Mouse (Mus musculus): ENCODE measurements around the gene Tsen2.

Tsen2 gene

DNA sequence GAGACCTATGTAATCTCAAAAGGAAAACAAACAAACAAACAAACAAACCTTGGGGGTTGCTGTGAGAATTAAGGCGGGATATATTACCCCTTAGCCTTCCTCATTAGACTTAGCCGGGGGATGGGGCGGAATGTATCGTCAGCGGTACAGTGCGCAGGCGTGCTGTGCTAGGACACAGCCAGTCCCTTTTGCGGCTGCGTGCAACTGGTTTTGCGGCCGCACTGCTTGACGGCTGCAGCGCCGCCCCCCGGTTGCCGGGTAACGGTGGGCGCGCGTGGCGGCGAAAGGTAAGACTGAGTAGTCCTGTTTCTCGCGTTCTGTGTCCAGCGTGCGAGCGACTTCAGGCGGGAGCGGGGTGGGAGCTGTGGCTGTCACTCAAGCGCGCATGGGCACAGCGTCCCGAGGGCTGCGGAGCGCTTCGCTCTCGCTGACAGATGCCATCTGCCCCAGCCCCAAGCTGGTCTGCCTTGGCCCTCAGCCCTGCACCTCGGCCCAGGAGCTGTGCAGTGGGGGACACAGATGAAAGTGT, at the start of gene Tsen2:
TSS of gene Tsen2 (plus strand) at position 223 of the 529 bp plus-strand sequence.
- ATAC-seq (ENCODE audit: insufficient number of reproducible peaks, low FRiP score, low TSS enrichment), result peak; percentile 90

DNA sequence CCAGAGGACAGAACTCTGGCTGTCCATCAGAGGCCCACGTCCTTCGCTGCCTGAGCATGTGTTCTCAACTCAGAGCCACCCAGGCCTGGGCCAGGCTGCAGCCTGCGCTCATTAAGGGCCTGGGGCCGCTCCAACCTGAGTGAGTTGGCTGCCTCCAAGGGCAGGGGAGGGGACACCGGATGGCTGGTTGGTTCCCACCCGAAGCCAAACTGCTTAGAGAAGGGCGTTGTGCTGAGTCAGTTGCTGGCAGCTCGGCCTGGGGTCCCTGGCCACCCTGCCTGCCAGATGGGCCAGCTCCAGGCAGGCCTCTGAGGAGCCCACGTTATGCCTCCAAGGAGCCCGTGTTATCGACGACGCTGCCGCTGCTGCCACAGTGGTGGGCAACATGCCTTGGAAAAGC, 44.9 kb upstream of the Tsen2 start:
- ATAC-seq (ENCODE audit: insufficient number of reproducible peaks, low FRiP score, low TSS enrichment), result 0 out of 2 replicates have a peak, but pooled peaks have one; percentile 6

DNA sequence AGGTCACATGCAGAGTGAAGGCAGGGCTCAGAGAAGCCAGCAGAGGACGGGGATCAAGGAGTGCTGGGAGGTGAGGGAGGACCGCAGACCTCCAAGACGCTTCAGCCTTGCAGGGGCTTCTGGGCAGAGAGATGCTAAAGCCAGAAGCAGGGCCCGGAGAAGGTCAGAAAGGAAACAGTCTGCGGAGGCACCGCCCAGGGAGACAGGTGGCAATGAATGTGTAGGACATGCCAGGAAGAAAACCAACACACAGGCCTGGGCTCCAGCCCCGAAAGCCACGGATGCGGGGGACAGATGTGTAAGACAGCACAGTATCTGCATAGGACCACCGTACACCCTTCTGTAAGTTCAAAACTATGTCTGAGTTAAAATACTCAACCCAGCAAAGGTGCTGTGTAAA, 44.2 kb upstream of the Tsen2 start:
- ATAC-seq (ENCODE audit: insufficient number of reproducible peaks, low FRiP score, low TSS enrichment), result no peak

DNA sequence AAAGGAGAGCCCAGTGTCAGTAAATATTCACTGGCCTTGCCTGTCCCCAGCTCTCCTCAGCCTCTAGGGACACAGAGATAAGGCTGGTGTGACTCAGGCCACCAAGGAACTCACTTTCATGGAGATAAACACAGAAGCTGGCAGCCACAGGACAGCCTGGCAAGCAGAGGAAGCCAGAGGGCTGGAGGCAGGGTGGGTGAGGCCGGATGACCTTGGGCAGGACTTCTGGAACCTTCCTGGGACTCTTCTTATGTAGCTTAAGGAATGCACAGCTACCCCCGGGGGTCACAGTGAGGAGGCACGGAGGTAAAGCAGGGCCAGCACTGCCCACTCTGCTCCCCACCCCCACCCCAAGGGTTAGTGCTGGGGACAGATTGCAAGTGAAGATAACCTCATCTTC, 43.3 kb upstream of the Tsen2 start:
- ATAC-seq (ENCODE audit: insufficient number of reproducible peaks, low FRiP score, low TSS enrichment), result no peak

DNA sequence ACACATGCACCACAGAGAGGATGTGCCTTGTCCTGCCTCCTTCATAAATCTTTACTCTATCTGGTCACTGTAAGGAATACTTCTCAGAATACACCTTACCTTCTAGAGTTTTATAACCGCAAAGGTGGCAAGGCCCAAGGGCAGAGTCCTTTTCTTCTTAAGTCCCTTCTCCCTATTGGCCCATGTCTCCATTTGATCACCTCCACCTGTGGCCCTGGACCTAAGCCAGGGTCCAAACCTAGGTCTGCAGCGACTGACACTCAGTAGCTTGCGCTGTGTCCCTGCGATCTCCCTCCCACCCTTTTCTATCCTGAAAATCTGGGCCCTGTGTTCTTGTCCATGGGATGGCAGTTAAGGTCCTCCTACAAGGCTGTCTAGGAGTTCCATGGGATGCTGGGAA, 41.4 kb upstream of the Tsen2 start:
- ATAC-seq (ENCODE audit: insufficient number of reproducible peaks, low FRiP score, low TSS enrichment), result no peak

DNA sequence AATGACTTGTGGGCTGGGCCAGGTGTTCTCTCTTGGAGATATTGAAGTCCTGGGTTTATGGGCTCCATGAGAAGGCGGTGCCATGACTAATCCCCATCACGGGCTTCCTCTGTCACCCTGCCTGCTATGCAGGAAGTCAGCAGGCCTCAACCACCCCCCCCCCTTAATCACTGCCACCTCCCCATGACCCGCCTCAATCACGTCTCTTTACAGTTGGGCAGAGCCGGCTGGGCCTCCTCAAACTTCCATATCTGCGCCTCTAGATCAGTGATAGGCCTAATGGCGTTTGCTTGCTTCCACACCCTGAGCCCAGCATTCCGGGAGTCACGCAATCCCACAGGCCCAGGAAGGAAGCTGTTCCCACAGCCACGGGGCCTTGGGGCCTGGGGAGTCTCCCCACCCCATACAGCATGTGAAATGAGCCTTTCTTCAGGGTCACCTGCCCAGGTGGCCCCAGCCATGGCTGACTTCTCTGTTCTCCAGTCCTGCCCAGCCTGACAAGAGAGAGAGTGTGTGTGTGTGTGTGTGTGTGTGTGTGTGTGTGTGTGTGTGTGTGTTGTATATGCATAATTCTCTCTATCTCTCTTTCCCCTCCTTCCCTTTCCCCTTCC, 40.8 kb upstream of the Tsen2 start:
- ATAC-seq (ENCODE audit: insufficient number of reproducible peaks, low FRiP score, low TSS enrichment), result no peak

DNA sequence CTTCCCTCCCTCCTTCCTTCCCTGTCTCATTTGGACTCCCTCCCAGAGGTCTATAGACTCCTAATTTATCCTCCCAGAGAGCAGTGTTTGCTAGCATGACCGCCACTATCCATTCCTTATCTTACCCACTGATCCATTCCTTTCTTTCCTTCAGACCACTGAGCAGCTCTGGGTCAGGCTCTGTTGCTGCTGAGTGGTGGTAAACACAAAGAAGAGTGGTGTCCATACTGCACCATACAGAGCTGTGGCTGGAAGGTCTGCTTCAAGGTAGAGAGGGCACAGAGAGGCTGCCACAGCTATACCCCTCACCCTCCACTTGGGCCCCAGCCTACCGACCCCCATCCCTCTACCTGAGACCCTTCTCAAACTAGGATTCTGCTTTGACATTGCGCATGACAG, 40.3 kb upstream of the Tsen2 start:
- no peak for ATAC-seq (ENCODE audit: insufficient number of reproducible peaks, low FRiP score, low TSS enrichment)

DNA sequence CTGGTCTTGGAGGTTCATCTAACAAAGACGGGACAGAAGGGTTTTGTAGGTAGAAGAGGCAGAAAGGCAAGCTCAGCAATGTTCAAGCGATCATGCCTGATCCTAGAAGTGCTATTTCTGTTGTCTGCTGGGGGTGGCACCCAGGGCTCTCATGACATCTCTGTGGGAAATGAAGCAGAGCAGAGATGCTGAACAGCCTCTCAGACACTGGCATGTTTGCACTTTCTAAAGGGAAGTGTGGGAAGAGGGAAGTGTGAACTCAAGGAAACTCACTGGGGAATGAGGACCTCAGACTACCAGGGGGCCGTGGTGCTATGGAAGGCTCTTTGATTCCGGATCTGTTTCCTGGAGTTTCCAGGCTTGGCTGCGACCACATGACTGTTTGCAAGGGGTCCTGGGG, 39.5 kb upstream of the Tsen2 start:
- ATAC-seq (ENCODE audit: insufficient number of reproducible peaks, low FRiP score, low TSS enrichment), result no peak

DNA sequence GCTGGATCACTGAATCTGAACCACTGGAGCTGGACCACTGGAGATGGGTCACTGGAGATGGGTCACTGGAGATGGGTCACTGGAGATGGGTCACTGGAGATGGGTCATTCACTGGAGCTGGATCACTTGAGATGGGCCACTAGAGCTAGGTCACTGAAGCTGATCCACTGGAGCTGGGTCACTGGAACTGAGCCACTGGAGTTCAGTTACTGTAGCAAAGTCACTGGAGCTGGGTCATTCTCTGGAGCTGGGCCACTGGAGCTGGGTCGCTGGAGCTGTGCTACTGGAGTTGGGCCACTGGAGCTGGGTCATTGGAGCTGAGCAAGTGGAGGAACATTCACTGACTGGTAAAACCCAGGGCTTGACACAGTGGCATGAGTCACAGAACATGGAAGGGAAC, 38.0 kb upstream of the Tsen2 start:
- no peak for ATAC-seq (ENCODE audit: insufficient number of reproducible peaks, low FRiP score, low TSS enrichment)

DNA sequence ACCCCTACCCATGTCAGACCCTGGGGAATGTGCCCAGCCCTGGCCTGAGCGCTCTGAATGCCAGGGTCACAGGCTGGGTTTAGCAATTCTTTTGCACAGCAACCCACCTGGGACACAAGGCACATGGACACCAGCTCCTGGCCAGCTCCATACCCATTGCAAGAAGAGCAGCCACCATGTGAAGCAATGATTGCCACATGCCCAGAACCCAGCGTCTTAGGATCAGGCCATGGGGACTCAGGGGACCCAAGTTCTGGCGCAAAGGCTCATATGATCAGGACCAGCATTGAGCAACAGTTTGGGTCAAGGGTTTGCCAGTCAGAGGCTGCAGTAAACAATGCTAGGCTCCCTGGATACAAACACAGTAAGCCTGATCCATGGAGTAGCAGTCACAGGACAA, 33.0 kb upstream of the Tsen2 start:
- ATAC-seq (ENCODE audit: insufficient number of reproducible peaks, low FRiP score, low TSS enrichment), result no peak

DNA sequence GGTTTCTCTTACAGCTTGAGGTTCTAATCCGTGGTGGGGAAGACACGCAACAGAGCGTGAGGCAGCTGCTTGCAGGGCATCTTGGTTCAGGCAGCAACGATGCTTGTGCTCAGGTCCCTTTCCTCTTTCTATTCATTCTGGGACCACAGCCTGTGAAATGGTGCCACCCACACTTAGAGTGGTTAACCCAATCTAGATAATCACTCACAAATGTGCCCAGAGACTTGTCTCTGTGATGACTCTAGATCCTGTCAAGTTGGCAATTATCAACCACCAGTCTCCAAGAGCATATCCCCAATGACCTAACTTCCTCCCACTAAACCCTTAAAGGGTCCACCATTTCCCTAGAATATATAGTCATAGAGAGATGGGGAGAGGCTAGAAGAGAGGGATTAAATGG, 31.3 kb upstream of the Tsen2 start:
- ATAC-seq (ENCODE audit: insufficient number of reproducible peaks, low FRiP score, low TSS enrichment), result no peak

DNA sequence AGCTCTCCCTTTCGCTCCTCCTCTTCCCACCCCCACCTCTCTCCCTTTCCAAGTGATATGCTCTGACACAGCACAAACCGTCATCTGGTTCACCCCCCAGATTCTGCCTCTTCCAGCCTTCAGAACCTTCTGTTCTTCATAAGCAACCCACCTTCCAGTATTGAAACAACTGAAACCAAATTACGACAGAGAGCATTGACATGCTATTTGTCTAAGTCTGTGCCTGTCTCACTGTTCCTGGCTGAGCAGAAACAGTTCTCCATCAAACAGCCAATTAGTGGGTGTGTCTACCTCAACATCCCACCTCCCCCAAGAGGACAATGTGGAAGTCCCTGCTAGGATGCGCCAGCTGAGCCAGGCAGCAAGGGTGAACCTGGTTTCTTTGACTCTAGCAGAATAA, 26.6 kb upstream of the Tsen2 start:
- ATAC-seq (ENCODE audit: insufficient number of reproducible peaks, low FRiP score, low TSS enrichment), result no peak

DNA sequence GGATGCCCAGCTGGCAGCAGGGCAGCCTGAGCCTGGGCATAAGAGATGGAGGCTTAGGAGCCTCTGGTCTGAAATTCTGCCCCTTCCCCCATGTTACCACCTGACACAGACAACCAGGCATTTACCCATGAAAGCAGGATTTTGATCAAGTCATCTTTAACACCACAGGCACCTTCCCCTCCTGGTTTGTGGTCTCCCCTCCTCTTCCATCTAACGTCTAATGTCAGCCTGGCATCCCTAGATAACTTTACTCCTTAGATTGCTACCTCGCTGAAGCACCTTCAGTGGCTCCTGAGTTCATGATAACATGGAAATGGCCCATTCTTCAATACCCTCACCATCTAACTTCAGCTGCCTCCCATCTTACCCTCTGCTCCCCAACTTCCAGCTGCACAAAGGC, 26.1 kb upstream of the Tsen2 start:
- ATAC-seq (ENCODE audit: insufficient number of reproducible peaks, low FRiP score, low TSS enrichment), result no peak

DNA sequence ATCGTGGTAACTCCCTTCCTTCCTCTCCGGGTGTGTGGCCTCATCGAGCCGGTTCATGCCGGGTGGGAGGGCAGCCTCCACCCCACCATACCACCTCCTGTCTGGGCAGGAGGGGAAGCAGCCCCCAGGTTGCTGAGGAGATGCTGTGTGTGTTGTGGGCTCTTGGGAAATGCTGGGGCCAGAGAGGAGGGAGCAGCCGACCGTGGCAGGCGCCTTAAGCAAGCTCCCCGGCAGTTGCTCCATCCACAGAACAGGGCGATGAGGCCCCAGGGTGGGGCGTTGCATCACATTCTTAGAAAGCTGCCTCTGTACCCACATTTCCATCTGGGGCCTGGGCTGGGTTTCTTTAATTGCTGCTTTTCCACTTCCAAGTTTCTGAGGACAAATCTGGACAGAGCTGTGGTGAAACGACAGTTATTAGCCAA, 25.2 kb upstream of the Tsen2 start:
- no peak for ATAC-seq (ENCODE audit: insufficient number of reproducible peaks, low FRiP score, low TSS enrichment)

DNA sequence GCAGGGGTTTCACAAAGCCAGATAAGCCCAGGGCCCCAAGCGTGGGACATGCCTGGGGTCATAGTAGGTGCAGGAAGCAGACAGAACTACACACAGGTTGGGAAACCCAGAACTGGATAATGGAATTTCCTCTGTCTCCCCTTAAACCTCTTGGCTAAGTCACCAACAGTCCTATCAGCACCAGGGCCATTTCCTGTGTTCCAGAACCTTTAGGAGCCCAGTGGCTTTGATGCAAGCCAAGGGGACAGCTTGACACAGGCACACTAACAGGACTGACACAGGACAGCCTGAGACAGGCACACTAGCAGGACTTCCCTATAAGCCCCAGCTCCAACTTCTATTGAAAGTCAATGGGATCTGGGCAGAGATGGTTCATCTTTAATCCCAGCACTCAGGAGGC, 22.5 kb upstream of the Tsen2 start:
- no peak for ATAC-seq (ENCODE audit: insufficient number of reproducible peaks, low FRiP score, low TSS enrichment)

DNA sequence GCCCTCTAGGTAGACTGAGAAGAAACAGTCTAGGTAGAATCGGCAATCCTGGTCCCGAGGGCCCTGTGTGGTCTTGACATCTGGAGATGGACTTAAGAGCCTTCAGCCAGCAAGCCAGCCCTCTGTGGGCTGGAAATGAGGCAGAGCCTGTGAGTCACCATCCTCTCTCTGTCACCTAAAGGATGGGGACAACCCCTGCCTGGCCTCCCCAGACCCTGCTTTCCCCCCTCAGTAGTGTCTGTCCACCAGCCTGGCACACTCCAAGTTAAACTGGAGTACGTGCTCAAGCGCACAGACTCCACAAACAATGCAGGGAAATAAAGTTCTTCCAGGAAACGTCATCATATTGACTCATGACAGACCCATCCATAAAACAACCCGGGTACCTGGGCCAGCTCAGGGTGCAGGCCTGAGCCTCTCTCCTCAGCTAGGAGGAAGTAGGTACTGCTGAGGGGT, 21.7 kb upstream of the Tsen2 start:
- no peak for ATAC-seq (ENCODE audit: insufficient number of reproducible peaks, low FRiP score, low TSS enrichment)

DNA sequence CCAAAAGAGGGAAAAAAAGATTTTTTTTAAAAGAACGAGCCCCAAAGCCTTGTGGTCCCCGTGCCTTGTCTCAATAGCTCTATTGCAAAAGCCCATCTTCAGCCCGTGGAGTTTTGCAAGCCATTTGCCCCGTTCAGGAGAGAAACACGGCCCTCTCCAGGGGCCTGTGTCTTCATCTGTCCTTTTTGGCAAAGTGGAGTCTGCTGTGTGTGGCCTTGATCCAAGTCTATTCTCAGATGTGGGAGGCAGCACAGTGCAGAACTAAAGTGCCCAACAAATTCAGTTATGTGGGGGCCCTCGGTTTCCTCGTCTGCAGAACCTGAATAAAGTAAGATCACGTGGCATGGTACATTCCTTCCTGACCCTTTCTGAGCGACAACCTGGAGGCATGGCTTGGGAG, 21.3 kb upstream of the Tsen2 start:
- peak; percentile 74 for ATAC-seq (ENCODE audit: insufficient number of reproducible peaks, low FRiP score, low TSS enrichment)

DNA sequence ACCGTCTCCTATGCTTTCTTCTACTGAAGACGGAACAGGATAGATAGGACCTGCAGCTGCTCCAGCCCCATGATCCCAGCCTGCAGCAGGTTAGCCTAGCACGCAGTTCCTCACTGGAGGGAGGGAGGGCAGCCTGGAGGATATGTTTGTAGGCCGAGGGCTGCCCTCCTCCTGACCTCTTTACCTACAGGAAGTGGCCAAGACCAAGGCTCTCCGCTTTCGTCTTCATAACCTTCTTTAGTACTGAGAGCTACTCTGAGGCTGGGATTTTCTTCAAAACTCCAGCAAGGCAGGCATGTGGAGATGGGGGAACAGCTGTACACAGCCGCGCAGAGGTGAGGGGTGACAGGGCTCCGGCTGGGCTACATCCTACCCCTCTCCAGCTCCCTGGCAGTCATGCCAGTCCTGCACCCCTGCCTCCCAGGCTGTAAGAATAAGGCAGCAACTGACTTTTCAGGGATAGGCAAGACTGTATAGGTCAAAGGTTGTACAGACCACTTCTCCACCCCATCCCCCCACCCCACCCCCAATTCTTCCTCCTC, 19.9 kb upstream of the Tsen2 start:
- ATAC-seq (ENCODE audit: insufficient number of reproducible peaks, low FRiP score, low TSS enrichment), result no peak

DNA sequence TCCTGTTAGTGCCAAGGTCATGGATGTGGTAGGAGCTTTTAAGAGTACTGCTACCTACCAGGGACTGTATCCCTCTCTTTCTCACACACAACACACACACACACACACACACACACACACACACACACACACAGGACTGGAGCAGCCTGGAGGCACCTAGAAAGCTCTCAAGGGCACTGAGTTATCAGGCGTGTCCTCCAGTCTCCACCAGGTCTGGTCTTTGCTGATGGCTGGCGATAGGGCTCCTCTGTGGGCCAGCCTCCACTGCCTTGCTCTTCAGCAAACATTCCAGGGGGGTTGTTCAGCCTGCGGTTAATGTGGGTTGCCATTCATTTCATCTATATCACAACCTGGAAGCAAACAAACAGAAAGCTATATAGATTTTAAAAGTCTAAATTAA, 17.0 kb upstream of the Tsen2 start:
- no peak for ATAC-seq (ENCODE audit: insufficient number of reproducible peaks, low FRiP score, low TSS enrichment)

DNA sequence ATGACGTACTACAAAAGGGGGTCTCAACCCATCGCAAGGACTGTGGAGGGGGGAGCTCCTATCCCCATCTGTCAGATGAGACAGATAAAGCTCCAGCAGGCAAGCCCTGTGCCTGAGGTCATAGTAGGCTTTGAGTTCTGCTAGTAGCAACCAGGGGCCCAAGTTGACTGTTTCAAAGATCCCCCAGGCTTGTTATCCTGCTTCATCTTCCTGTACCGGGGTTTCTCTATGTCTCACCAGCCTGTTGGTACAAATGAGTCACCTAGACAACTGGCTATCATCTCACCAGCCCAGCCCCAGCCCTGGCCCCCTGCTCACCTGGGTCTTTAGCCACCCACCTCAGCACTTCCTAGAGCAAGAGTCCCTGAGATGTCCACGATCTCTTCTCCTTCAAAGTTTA, 16.1 kb upstream of the Tsen2 start:
- no peak for ATAC-seq (ENCODE audit: insufficient number of reproducible peaks, low FRiP score, low TSS enrichment)

DNA sequence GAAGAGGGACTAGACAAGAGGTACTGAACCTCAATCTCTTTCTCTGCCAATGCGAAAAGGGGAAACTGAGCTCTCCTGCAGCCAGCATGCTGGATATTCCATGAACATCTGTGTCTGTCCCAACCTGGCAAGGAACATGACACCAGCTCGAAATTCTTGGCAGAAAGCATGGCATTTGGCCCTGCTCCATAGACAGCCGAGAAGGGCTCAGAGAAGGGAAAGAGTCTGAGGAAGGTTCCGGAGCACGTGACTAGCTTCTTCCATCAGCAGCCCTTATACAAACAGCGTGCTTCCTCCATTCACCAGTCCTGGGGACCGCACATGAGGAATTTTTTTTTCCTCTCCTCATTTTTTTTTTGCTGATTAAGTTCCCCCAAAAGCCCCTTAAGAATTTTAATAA, 9.8 kb upstream of the Tsen2 start:
- no peak for ATAC-seq (ENCODE audit: insufficient number of reproducible peaks, low FRiP score, low TSS enrichment)

DNA sequence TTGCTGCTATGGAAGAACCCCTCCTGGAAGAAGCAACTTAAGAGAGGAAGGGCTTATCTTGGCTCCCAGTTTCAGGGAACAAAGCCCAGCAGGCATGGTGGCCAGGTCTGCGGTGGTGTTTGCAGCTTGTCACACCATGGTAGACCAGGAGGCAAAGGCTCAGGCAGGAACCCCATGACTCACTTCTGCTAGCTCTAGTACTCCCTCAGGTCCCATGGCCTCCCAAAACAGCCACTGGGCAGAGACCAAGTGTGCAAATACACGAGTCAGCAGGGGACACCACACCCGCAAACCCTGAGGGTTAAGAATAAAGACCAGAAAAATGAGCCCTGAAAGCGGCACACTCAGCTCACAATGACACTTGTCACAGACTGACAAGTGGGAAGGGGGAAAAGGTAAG, 8.3 kb upstream of the Tsen2 start:
- ATAC-seq (ENCODE audit: insufficient number of reproducible peaks, low FRiP score, low TSS enrichment), result no peak

Data from cerebellum, adult (tissue).